Mouse (Mus musculus): ENCODE measurements around the gene Olfr597.
"Not testable (repeated sequence)": the region's sequence is repeated elsewhere in the genome, so short reads cannot be mapped to it uniquely, and the experiment has no call there.

Gene Olfr597

DNA sequence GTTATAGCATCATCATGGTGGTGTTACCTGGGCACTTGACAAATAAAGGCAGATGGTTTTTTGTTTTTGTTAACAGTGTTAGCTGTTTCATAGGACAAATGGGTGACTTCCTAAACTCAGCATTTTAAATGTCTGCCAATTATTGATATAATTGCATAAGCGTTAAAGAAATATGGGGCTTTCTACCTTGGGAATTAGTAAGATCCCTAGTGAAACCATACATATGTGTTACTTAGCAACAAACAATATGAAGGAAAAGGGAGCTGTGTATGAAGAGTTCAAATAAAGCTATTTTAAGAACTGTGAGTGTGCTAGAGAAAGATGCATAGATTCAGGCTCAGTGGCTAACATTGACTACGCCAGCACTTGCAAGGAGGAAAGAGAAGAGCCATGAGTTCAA, at the start of gene Olfr597:
Gene Olfr597, plus strand, starts transcription at position 301 of the 400 bp plus-strand sequence.
- not testable (repeated sequence) for DNase-seq (ENCODE audit: low read depth, low spot score)

GRCm38 (mm10) chr7:103305348-103305747, 10.8 kb upstream of the Olfr597 start, which contains the start of gene Olfr596:
Olfr596 (plus strand) TSS chr7:103305648.
- DNase-seq (ENCODE audit: low read depth, low spot score): not testable (repeated sequence)

DNA sequence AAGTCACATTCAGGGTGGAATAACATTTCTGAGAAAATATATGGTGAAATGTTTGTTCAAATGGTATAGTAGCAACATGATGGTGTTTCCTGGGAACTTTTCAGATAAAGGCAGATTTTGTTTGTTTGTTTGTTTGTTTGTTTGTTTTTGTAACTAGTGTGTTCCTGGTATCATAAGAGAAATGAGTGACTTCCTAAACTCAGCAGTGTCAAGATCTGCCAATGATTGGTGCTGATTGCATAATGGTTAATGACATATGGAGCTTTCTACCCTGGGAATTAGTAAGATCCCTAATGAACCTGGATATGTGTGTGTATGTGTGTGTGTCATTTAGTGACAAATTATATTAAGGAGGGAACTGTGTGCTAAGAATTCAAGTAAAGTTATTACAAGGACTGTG, 7.2 kb downstream of the Olfr597 start, which contains the start of gene Olfr598:
Gene Olfr598, plus strand, starts transcription at position 301 of the 400 bp plus-strand sequence.
- DNase-seq (ENCODE audit: low read depth, low spot score): no peak

DNA sequence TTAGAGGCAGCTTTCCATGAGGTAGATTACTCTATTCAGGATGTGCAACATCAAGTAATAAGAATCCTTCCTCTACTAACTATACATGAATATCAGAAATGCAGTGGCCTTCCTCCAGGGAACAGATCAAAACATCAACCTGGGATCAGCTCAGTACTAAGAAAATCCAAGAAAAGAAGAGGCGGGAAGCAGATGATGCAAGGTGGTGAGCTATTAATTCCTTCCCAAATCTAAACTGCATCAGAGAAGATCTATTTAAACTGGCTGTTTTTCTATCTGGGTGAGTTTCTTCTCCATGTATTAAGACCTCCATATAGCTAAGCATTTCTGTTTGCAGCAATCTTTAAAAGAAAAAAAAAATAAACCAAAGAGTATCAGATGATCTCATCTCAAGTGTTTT, 19.5 kb downstream of the Olfr597 start, which contains the start of gene Olfr599:
Gene Olfr599, plus strand, starts transcription at position 301 of the 400 bp plus-strand sequence.
- no peak for DNase-seq (ENCODE audit: low read depth, low spot score)

DNA sequence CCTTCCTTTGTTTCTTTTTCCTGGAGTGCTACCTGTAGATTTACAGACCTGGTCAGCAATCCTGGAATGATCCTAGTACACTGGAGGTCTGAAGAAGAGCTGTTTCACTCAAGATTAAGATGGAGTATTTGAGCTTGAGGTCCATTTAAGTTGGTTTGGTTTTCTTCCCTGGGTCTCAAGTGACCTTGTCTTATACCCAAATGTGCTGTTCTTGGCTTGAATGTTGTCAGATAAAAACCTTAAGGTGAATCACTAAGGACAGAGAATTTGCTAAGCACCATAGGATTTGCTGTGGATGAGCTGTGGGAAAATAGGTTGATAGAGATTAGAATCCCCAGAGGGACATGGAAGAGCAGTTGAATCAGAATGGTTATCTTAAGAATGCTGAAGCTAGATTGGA, 33.5 kb downstream of the Olfr597 start, which contains the start of gene Olfr600:
Gene Olfr600, minus strand, starts transcription at position 101 of the 400 bp plus-strand sequence.
- no peak for DNase-seq (ENCODE audit: low read depth, low spot score)

DNA sequence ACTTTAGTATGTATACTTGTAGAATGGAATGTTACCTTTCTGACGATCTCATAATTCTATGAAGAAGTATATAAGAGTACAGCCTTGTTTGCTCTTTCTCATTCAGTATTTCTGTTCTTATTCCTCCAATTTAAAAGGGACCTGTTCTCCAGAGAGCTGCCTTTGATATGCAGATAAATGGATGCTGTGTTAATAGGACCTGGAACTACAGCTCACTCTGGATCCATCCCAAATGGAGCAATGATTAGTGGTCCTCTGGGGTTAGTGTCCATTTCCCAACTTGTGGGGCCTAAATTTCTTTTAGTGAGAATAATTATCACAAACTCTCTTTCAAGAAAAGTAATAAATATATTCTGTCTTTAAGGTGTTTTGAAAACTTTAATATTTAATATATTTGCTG, 46.4 kb downstream of the Olfr597 start, which contains the start of gene Olfr601:
Gene Olfr601, minus strand, starts transcription at position 101 of the 400 bp plus-strand sequence.
- no peak for DNase-seq (ENCODE audit: low read depth, low spot score)

All from retina, postnatal 7 days (tissue).